Mouse (Mus musculus): ENCODE results near the gene Ube3c.

Gene Ube3c

GRCm38 (mm10) chr5:29672551-29672950, 103.5 kb downstream of the Ube3c start:
- no peak for DNase-seq (ENCODE audit: low read depth, low spot score)

GRCm38 (mm10) chr5:29674305-29674704, 105.3 kb downstream of the Ube3c start:
- no peak for DNase-seq (ENCODE audit: low read depth, low spot score)

- no peak for DNase-seq (ENCODE audit: low read depth, low spot score)
These were observed 107.4 kb downstream of the Ube3c start for GRCm38 (mm10) chr5:29676445-29676844.

GRCm38 (mm10) chr5:29685085-29685484, 116.0 kb downstream of the Ube3c start:
- no peak for DNase-seq (ENCODE audit: low read depth, low spot score)

- peak; percentile 36 for DNase-seq (ENCODE audit: low read depth, low spot score)
These were observed 118.6 kb downstream of the Ube3c start for GRCm38 (mm10) chr5:29687671-29688070.

GRCm38 (mm10) chr5:29688352-29688751, 119.3 kb downstream of the Ube3c start:
- no peak for DNase-seq (ENCODE audit: low read depth, low spot score)

- no peak for DNase-seq (ENCODE audit: low read depth, low spot score)
These were observed 129.5 kb downstream of the Ube3c start for GRCm38 (mm10) chr5:29698493-29698892.

GRCm38 (mm10) chr5:29699520-29700202, 130.6 kb downstream of the Ube3c start:
- DNase-seq (ENCODE audit: low read depth, low spot score): no peak

GRCm38 (mm10) chr5:29707241-29707640, 138.2 kb downstream of the Ube3c start:
- no peak for DNase-seq (ENCODE audit: low read depth, low spot score)

- DNase-seq (ENCODE audit: low read depth, low spot score): no peak
These were observed 139.2 kb downstream of the Ube3c start for GRCm38 (mm10) chr5:29708258-29708657.

- DNase-seq (ENCODE audit: low read depth, low spot score): no peak
These were observed 142.6 kb downstream of the Ube3c start for GRCm38 (mm10) chr5:29711631-29712030.

- DNase-seq (ENCODE audit: low read depth, low spot score): no peak
These were observed 143.9 kb downstream of the Ube3c start for GRCm38 (mm10) chr5:29712906-29713305.

GRCm38 (mm10) chr5:29721159-29721558, 152.1 kb downstream of the Ube3c start:
- no peak for DNase-seq (ENCODE audit: low read depth, low spot score)

- no peak for DNase-seq (ENCODE audit: low read depth, low spot score)
These were observed 156.3 kb downstream of the Ube3c start for GRCm38 (mm10) chr5:29725369-29725768.
